Mouse (Mus musculus) left cerebral cortex, postnatal 25 days (tissue): ENCODE data around the gene Sord. TPM values are rescaled to one million over a fixed set of nuclear protein-coding genes. Genes with fewer than 3 reads are reported as not detected.

Experiments used
- DNase-seq, 2 experiments: peaks; one replicate each; pipeline ENCODE4 v3.0.0; 2022; ENCODE audit warnings: low spot score in 2 of 2, mixed read lengths in 1 of 2
- intact Hi-C: fragments of 180-260 bp; cut with DNase I; formaldehyde crosslinking; loops from one replicate; pipeline ENCODE4 v1.15.1; 2025
- total RNA-seq, 2 experiments: library from RNA; stranded (reverse); gene quantifications; 2 replicates each; pipeline ENCODE4 v1.2.3; 2021

The Sord gene
- total RNA-seq, 2 experiments from 2014 or later: 14.8 to 14.9 TPM

DNA sequence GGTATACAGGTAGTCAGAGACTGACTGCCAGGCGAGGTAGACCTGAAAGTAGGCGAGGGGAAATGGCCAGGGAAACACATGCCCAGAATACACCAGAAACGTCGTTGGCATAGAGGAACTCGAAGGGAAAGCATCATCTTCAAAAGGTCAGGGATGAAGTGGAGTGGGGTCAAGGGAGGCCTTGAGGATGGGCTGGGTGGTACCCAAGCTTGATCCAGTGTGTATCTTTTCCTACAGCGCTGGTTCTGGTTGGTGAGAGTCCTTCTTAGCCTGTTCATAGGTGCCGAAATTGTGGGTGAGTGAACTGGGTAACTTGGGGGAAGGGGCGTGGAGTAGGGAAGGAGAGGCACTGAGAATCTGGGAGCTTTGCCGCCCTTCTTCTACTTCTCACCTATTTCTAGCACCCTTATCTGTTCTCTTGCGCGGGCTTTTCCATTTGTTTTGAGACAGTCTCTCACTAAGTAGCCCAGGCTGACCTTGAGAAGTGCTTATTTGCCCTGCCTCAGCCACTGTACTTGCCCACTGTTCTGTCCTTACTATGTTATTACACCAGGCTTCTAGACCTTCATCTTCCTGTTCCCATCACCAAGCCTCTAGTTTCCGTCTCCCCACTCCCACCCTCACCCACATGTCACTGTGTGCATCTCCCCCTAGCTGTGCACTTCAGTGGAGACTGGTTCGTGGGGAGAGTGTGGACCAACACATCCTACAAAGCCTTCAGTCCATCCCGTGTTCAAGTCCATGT lies 65.5 kb downstream of the Sord start:
- intact Hi-C loops: loop anchor here (5.0 kb wide), 1 partner anchor 77 kb away; no protein-coding TSS in a partner anchor
- no peak for DNase-seq

DNA sequence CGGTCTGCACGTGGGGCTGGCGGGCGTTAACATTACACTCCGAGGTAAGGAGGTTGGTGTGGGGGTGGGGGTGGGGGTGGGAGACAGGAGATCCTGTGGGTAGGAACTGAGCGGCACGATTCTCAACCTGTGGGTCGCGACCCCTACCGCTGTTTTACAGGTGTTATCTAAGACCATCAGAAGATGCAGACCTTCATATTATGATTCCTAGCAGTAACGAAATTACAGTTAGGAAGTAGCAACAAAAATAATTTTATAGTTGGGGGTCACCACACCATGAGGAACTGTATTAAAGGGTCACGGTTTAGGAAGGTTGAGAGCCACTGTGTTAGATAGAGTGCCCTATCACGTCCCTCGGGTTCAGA lies 66.1 kb downstream of the Sord start:
- no peak for DNase-seq
- intact Hi-C loops: loop anchor here (5.0 kb wide), 1 partner anchor 77 kb away; no protein-coding TSS in a partner anchor

DNA sequence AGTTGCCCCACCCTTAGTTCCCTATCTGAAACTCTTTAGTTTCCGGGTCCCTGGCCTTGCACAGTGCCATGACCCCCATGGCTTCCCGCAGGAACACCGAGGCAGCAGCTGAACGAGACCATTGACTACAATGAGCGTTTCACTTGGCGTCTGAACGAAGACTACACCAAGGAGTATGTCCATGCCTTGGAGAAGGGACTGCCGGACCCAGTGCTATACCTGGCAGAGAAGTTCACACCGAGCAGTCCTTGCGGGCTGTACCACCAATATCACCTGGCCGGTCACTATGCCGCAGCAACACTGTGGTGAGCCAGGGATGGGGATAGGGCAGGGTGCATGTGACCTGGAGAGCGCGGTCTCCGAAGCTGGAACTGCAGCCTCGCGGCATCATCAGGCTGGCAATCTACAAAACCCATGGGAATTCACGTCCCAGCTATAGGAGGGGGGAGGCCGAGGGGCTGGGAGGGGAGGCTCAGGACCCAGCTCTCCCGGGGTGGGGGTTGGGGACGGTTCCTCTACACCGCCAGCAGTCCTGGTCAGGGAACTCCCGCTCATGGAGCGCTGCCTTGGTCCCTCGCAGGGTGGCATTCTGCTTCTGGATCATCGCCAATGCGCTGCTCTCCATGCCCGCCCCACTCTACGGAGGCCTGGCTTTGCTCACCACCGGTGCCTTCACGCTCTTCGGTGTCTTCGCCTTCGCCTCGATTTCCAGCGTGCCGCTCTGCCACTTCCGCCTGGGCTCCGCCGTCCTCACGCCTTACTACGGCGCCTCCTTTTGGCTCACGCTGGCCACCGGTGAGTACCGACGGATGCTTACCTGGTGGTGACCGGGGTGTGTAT lies 66.8 kb downstream of the Sord start:
- peak; percentile 22 to 23 for DNase-seq

DNA sequence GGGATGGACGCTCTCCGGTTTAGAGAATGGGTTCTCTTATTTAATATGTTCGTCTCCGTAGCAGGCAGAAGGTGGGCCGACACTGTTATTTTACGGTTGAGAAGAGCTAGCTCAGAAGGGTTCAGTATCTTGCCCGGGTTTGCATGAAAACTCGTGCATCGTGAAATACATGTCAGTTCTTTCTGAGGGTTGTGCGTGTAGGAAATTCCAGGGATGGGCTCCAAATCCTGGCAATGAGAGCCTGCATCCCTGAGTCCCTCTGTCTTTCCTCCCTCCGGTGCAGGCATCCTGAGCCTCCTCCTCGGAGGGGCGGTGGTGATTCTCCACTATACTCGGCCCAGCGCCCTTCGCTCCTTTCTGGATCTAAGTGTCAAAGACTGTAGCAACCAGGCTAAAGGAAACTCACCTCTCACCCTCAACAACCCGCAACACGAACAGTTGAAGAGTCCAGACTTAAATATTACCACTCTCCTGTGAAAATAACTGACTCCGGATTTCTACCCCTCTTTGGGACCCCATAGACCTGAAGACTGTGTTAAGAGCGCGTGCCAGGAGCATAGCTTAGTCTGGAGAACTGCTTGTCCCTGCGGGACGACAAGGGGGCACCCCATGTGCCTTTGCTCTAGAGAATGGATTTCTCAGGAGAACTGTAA lies 67.5 kb downstream of the Sord start:
- DNase-seq: no peak
- intact Hi-C loops: loop anchor here (1.0 to 5.0 kb wide), 2 partner anchors 75 to 108 kb away; no protein-coding TSS in a partner anchor

More for the DNA sequence above, 66.8 kb downstream of the Sord start:
- intact Hi-C loops: loop anchor here (5.0 kb wide), 1 partner anchor 76 kb away; no protein-coding TSS in a partner anchor

DNA sequence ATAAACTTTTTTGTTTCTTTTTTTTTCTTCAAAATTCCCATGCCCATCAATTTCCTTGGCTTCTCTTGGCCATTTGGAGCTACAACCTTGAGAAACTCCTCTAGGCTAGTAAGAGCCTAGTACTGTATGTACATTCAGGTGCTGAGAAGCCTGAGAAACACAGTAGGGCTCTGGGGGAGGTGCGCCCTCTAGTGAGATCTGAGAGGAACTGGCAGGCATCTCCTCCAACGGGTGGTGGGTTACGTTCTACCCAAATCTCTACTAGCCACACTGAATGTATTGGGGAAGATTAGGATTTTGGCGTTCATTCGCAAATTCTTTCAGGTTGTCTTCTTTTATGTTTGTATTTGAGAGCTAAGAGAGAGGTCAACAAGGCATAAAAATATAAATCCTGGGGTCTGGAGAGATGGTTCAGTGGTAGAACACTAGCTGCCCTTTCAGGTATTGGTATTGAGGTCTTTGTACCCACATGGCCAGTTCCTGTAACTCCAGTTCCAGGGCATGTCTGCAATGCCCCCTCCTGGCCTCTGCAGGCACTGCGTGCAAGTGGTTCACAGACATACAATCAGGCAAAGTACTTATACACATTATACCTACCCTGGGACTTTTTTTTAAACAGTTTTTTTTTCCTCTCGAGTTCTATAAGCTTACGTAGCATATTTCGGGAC lies 68.2 kb downstream of the Sord start:
- DNase-seq: peak; percentile 52 to 73
- intact Hi-C loops: loop anchor here (1.0 to 5.0 kb wide), 2 partner anchors 75 to 108 kb away; no protein-coding TSS in a partner anchor

DNA sequence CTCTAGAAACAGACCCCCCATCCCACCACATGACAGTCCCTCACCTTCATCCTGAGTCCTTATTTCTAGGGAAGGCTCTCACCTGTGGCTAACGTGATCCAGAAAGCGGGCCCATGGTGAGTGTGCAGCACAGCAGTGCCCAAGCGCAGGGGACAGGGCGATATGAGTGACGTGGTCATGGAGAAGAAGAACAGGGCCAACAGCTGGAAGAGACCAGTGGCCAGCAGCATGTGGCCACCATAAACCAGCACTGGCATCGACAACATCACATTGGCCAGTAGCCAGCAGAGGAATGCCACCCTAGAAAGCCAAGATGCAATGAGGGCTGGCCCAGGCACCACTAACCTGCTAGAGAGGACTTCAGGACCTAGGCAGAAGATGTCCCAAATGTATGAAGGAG lies 70.0 kb downstream of the Sord start:
- intact Hi-C loops: loop anchor here (5.0 kb wide), 1 partner anchor 73 kb away; no protein-coding TSS in a partner anchor
- no peak for DNase-seq

DNA sequence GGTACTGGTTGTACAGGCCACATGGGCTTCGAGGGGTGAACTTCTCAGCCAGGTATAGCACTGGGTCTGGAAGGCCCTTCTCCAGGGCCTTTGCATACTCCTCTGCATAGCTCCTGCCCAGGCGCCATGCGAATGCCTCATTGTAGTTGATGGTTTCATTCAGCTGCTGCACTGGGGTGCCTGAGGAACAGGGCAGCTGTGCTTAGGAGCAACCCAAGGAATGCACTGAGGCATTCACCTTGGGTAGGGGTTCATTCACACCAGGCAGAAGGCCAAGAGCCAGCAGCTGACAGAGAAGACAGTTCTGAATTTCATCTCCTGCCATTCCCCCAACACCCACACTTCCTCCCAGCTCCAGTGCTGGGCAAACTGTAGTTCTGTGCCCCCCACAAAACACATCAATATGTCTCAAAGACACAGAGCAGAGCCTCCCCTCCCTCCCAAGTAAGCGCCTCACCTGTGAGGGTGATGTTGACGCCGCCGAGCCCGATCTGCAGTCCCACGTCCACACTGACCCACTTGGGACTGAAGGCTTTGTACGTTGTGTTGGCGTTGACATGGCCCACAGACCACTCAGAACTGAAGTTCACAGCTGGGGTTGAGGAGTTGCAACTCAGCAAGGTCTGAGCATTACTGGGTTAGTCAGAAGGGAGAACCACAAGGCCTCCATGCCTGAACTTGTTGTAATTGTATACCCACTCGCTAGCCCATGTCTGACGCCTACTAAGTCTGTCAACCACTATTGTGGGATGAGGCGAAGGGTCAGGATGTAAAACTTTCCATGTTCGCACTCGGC lies 70.7 kb downstream of the Sord start:
- intact Hi-C loops: no loop called here
- DNase-seq: no peak

DNA sequence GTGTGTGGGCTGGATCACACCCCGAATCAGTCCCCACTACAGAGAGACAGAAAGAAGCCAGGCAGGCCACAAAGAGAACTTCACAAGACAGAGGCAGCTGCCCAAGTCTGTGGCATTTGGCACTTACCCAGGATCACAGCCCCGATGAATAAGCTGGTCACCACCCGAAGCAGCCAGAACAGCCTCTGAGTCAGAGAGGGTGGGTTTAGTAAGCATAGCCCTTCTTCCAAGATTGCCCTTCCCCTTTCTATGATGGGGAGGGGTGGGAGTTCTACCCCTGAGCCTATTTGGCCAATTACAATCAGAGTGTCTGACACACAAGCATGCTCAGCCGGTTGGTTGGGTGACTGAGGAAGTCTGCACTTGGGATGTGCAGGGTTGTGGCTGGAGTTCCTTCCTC lies 71.6 kb downstream of the Sord start:
- DNase-seq: peak; percentile 14 to 22
- intact Hi-C loops: no loop called here

DNA sequence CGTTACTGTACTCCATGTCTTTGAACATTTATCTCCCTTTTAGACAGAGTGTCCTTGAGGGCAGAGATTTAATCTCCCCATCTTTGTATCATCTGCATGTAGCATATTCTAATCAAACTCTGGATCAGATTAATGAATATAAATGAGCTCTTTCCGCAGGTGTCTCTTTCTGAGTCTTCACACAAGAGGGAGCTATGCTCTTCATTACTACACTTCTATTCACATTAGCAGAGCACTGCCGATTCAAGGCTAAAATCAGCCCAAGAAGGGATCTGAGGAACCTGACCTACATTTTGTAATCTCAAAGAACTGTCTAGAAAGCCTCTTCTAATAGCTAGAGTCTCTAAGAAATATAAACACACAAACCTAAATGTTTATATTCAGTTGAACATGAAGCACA lies 75.1 kb downstream of the Sord start:
- intact Hi-C loops: no loop called here
- no peak for DNase-seq

DNA sequence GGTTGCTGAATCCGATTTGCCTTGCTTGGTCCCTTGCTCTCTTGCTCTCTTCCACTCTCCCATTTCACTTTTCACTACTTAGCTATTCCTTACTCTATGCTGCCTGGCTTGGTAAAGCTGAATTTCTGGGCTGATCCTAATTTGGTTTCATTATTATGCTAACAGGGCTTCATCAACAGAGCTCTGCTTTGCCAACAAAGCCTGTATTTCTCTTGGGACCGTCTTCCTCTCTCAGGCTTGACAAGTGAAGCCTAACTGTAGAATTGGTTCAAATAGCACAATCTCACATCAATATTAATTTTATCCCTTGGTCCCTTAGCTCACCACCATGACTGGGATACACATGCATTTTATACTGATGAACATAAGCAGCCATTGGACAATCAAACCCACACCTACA lies 77.0 kb downstream of the Sord start:
- no peak for DNase-seq
- intact Hi-C loops: no loop called here

DNA sequence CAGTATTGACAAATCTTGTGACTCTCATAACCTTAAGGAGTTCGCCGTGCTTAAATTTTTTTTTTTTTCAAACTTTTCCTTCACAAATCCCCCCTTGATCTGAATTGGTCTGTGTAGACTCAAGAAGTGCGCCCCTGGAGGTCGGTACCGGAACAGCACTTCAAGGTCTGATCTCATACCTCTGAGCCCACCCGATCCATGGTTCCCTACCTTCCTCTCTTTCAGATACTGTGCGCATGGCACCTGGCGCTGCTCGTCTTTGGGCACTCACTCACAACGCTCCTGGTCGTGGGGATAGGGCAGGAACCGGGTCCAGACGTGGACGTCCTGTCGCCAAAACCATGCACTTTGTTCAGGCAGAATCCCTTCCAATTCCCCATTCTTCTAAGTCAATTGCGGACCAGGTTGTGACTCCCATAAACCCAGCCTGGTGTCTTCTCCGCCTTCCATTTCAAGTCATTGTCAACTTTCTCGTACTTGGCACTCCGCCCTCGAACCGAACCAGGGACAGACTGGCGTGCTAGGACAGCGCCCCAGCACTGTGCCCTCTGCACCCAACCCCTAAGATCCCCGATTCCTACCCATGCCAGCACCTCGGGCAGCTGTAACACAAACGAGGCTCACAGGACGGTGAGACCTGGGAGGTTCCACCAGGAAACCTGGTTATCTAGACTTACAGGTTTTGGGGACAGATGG lies 78.3 kb downstream of the Sord start:
- intact Hi-C loops: no loop called here
- peak in 1 of 2 experiments; percentile 27 for DNase-seq

DNA sequence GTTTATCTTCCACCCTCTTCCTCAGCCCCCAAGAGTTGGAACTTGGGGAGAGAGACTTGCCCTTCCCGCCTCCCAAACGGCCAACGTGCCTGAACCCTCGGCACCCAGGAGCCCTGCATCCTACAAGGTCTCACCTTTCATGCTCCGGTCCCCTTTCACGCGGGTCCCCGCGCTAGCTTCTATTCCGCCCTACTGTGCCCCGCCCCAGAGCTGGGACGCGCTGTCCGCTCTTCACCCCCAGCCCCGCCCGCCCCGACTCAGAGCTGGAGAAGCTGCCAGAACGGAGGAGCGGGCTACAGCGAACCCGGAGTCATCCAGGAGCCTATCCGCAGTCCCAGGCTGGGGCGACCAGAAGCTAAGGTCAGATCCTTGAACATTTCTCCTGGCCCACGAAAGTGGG lies 79.0 kb downstream of the Sord start, which contains the start of gene Duoxa1:
TSS of gene Duoxa1 (minus strand) at position 195 of the 400 bp plus-strand sequence.
- intact Hi-C loops: no loop called here
- no peak for DNase-seq

Other genes with a start within 250 kb of the Sord start
- gene Eif3j1, start 206.2 kb upstream of the Sord start, total RNA-seq: 10 to 100 TPM; 19.3 to 20.5 TPM
- 10 to 100 TPM; 14.9 to 16.6 TPM for gene Spg11, start 116.4 kb upstream of the Sord start, total RNA-seq
- 100 to 1,000 TPM; 104 to 107 TPM for gene B2m, start 87.1 kb upstream of the Sord start, total RNA-seq
- not detected for gene Trim69, start 74.0 kb upstream of the Sord start, total RNA-seq
- not detected for gene Patl2, start 48.6 kb upstream of the Sord start, total RNA-seq
- gene Terb2, start 48.5 kb upstream of the Sord start, total RNA-seq: not detected
- gene Duox2, start 63.7 kb downstream of the Sord start, total RNA-seq: under 1 TPM in 1 of 2 experiments, not detected in 1; 0.07 TPM
- gene Duoxa2, start 64.2 kb downstream of the Sord start, total RNA-seq: not detected
- not detected for gene Duoxa1, start 79.0 kb downstream of the Sord start, total RNA-seq
- gene Duox1, start 80.9 kb downstream of the Sord start, total RNA-seq: under 1 TPM in 1 of 2 experiments, not detected in 1; 0.07 TPM
- gene Shf, start 134.4 kb downstream of the Sord start, total RNA-seq: 10 to 100 TPM; 64.9 to 72.2 TPM
- not detected for gene Slc28a2, start 191.7 kb downstream of the Sord start, total RNA-seq